In genomic region chr6:29768791-29769441, GRCm38 (mm10) we compare ENCODE assay signal across 8 mouse cellular contexts. TPM values are rescaled to one million over a fixed set of nuclear protein-coding genes. Genes with fewer than 3 reads are reported as not detected.
DNase-seq lines count a peak whose midpoint lies in the region; ATAC-seq and TF ChIP-seq lines count a peak whose summit lies in the region.

No protein-coding gene starts in this region.

- H3K27ac ChIP-seq in layer of hippocampus, adult 2 months: peak overlapping the region; percentile 97
- peak overlapping the region; percentile 92 for H3K27ac ChIP-seq in hindbrain, embryonic 14.5 days
- peak overlapping the region; percentile 96 for H3K27ac ChIP-seq in midbrain, embryonic 16.5 days (ENCODE audit: low read length)

- peak overlapping the region; percentile 85 for H3K9ac ChIP-seq in hindbrain, embryonic 14.5 days
- H3K9ac ChIP-seq in midbrain, embryonic 16.5 days (ENCODE audit: low read depth, low read length): peak overlapping the region; percentile 87

- H3K4me1 ChIP-seq in hindbrain, embryonic 14.5 days (replicated peaks; ENCODE audit: control insufficient read depth, insufficient read depth, low read length): peaks cover 24% of the 10 kb centered on the region
- peaks cover 12% of the 10 kb centered on the region for H3K4me1 ChIP-seq in midbrain, embryonic 16.5 days (ENCODE audit: control insufficient read depth, insufficient read depth, low read length)

- peak overlapping the region; percentile 68 for H3K4me2 ChIP-seq in hindbrain, embryonic 14.5 days (replicated peaks)
- H3K4me2 ChIP-seq in midbrain, embryonic 16.5 days (ENCODE audit: low read length): peak overlapping the region; percentile 76

- no peaks in the 10 kb centered on the region for H3K36me3 ChIP-seq in hindbrain, embryonic 14.5 days (replicated peaks; ENCODE audit: control insufficient read depth, insufficient read depth)
- H3K36me3 ChIP-seq in midbrain, embryonic 16.5 days (ENCODE audit: control insufficient read depth, insufficient read depth, low read length): no peaks in the 10 kb centered on the region; the same call in 1 of the 2 replicates

- DNase-seq in layer of hippocampus, adult 2 months (ENCODE audit: low spot score in 2 of 2): peak; percentile 23 to 39
- no peak for DNase-seq in layer of hippocampus, adult 8-10 months (ENCODE audit: low spot score in 2 of 2)
- DNase-seq in R1 (ENCODE audit: low read depth, low spot score) (peak; percentile 59), liver (peak; percentile 75)
- DNase-seq in hindbrain, embryonic 14.5 days (ENCODE audit: low spot score): peak; percentile 44
- DNase-seq in urinary bladder, postnatal 14 days (ENCODE audit: low spot score): peak; percentile 36

- H3K27me3 ChIP-seq in hindbrain, embryonic 14.5 days (ENCODE audit: control insufficient read depth, insufficient read depth, low read length): no peaks in the 10 kb centered on the region
- H3K27me3 ChIP-seq in midbrain, embryonic 16.5 days (ENCODE audit: control insufficient read depth, insufficient read depth, low read depth, low read length): no peaks in the 10 kb centered on the region

- peak; percentile 77 for ATAC-seq in erythroid progenitor cell, adult 5-6 weeks (replicated peaks; ENCODE audit: low FRiP score, poor library complexity, severe bottlenecking)
- ATAC-seq in hindbrain, embryonic 14.5 days (ENCODE audit: low FRiP score): no peak; the same call in 1 of the 2 replicates
- ATAC-seq in midbrain, embryonic 16.5 days: no peak; the same call in none of the 2 replicates

- under 1% methylated on average over 49 of the region's 50 CpGs for WGBS in hindbrain, embryonic 14.5 days
- WGBS in midbrain, embryonic 16.5 days: under 1% methylated on average over 47 of the region's 50 CpGs

- no peaks in the 10 kb centered on the region for H3K9me3 ChIP-seq in hindbrain, embryonic 14.5 days (ENCODE audit: control insufficient read depth, low read length)
- no peaks in the 10 kb centered on the region for H3K9me3 ChIP-seq in midbrain, embryonic 16.5 days (replicated peaks; ENCODE audit: control insufficient read depth, low read length, poor library complexity, severe bottlenecking)

- peak overlapping the region; percentile 84 for H3K4me3 ChIP-seq in layer of hippocampus, adult 2 months
- peak overlapping the region; percentile 91 for H3K4me3 ChIP-seq in hindbrain, embryonic 14.5 days (replicated peaks; ENCODE audit: low read length)
- peak overlapping the region; percentile 91 for H3K4me3 ChIP-seq in midbrain, embryonic 16.5 days (ENCODE audit: low read depth, low read length)

- TF ChIP-seq CTCF in layer of hippocampus, adult 2 months (conservative IDR thresholded peaks at IDR 0.05): no peak

RNA-seq across cellular contexts. Expression of gene Ahcyl2, which starts 1.1 kb away (rescaled TPM):
- 100 to 1,000 TPM; 237 to 264 TPM for total RNA-seq in layer of hippocampus, adult 2 months (2021)
- total RNA-seq in layer of hippocampus, adult 8-10 months (2022): 100 to 1,000 TPM; 200 to 239 (median 221) TPM
- total RNA-seq in erythroid progenitor cell, adult 5-6 weeks (2015; ENCODE audit: low replicate concordance): 48.6 and 49.7 TPM in 2 replicates
- 35.2 and 55.4 TPM in 2 replicates for total RNA-seq in erythroid progenitor cell, adult 5-6 weeks (2017; ENCODE audit: low replicate concordance)
- 24.2 and 27.1 TPM in 2 replicates for polyA plus RNA-seq in hindbrain, embryonic 14.5 days (2014; fragmentation: Nextera tagmentation; extraction: Ambion mirVana)
- polyA plus RNA-seq in midbrain, embryonic 16.5 days (2015; fragmentation: Nextera tagmentation; extraction: Ambion mirVana): 16.8 and 17.6 TPM in 2 replicates

RNA-seq across cellular contexts. Expression of gene Smo, which starts 33.6 kb away (rescaled TPM):
- total RNA-seq in layer of hippocampus, adult 2 months (2021): 10 to 100 TPM; 16.5 to 18.5 TPM
- 10 to 100 TPM; 17.0 to 18.9 (median 18.1) TPM for total RNA-seq in layer of hippocampus, adult 8-10 months (2022)
- total RNA-seq in erythroid progenitor cell, adult 5-6 weeks (2015; ENCODE audit: low replicate concordance): 1.1 and 2.5 TPM in 2 replicates
- total RNA-seq in erythroid progenitor cell, adult 5-6 weeks (2017; ENCODE audit: low replicate concordance): 0.08 and 0.77 TPM in 2 replicates
- 13.9 and 15.6 TPM in 2 replicates for polyA plus RNA-seq in hindbrain, embryonic 14.5 days (2014; fragmentation: Nextera tagmentation; extraction: Ambion mirVana)
- polyA plus RNA-seq in midbrain, embryonic 16.5 days (2015; fragmentation: Nextera tagmentation; extraction: Ambion mirVana): 8.8 TPM in 2 replicates

Comparison
In these comparisons a context has a peak if more than half of its experiments do, and no peak if none do; other contexts are left out.
1. DNase-seq: peak in layer of hippocampus, adult 2 months (2 of 2), R1 (single experiment), hindbrain, embryonic 14.5 days (single experiment), liver (single experiment) and urinary bladder, postnatal 14 days (single experiment); none in layer of hippocampus, adult 8-10 months (0 of 2).
2. RNA of gene Smo, which starts 33.6 kb away (total RNA-seq): 16.5 to 18.5 TPM in layer of hippocampus, adult 2 months and 17.0 to 18.9 TPM in layer of hippocampus, adult 8-10 months; 0.08 to 2.5 TPM in erythroid progenitor cell, adult 5-6 weeks; every median in the first group is over 4 times any median in the second.
3. Peak in every context shown above with its lines, with median percentiles within 50 percentile points of each other: H3K27ac ChIP-seq and H3K4me3 ChIP-seq.